Mouse (Mus musculus) T-helper 17 cell (primary cell): Measurements from ENCODE around the gene Polr2c.
"Not testable (repeated sequence)": the region's sequence is repeated elsewhere in the genome, so short reads cannot be mapped to it uniquely, and the experiment has no call there.

Experiments
- in situ Hi-C, 2 experiments: fragments of 300-600 bp; cut with MboI, MseI; formaldehyde crosslinking; loops; 1 replicate in 1 of 2; 2 replicates in 1 of 2; pipeline ENCODE4 v1.15.1; 2025; ENCODE audit warnings: high pct_unique_total_duplicates in 2 of 2

The Polr2c gene

GRCm38 (mm10) chr8:94857346-94858173 is at the start of gene Polr2c:
TSS of gene Polr2c (plus strand) at chr8:94857450.
- in situ Hi-C loops: no loop called here

GRCm38 (mm10) chr8:94807506-94807905 is 49.7 kb upstream of the Polr2c start:
- in situ Hi-C loops: loop anchor here in 1 of 2 experiments (10.0 to 25.0 kb wide), 2 partner anchors 103 to 1480 kb away; no protein-coding TSS in a partner anchor

DNA sequence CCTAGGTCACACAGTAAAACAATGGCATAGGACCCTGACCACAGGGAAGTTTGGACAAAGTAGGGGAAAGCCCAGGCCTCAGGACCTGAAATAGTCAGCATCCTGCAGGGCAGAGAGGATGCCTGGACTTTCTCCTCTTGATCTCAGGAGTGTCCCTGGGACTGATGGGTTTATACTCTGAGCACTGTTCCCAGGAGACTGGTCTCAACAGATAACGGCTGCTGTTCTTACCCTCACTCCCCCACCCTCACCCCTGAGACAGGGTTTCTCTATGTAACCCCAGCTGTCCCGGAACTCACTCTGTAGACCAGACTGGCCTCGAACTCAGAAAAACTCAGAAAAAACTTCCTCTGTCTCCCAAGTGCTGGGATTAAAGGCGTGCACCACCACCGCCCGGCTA is 48.9 kb upstream of the Polr2c start:
- in situ Hi-C loops: loop anchor here in 1 of 2 experiments (10.0 to 25.0 kb wide), 2 partner anchors 104 to 1479 kb away; no protein-coding TSS in a partner anchor

DNA sequence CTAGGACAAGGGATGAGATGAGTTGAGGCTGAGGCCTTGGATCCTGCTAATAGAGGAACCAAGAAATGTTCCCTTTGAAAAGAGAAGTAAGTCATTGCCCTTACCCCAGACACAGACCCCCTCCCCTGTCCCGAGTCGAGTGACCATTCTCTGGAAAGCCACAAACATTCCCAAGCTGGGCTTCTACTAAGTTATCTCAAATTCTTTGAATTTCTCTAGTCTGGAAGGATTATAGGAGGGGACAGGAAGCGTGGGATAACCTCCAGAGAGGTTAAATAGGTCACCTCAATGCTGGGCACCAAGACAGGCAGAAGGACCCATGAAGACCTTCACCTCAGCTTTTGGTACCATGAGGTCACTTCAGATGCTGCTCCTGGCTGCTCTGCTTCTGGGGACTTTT is 47.1 kb upstream of the Polr2c start, which contains the start of gene Ccl17:
Gene Ccl17 (plus strand): TSS at position 301 of the 400 bp plus-strand sequence.
- in situ Hi-C loops: loop anchor here in 1 of 2 experiments (25.0 kb wide), 1 partner anchor 1477 kb away; no protein-coding TSS in a partner anchor

DNA sequence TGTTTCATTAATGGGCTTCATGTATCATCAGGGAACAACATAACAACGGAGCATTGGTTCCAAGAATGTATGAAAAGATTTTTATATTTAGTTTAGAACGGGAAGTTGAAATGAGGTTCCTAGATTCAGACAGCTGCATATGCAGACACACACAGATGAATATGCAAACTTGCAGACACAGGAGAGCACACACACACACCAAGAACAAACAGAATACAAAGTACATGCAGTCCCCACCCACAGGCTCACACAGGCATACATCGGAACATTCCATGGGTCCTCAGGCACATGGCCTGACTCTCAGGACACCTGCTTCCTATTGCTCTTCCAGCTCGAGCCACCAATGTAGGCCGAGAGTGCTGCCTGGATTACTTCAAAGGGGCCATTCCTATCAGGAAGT is 46.4 kb upstream of the Polr2c start:
- in situ Hi-C loops: loop anchor here in 1 of 2 experiments (25.0 kb wide), 1 partner anchor 1476 kb away; no protein-coding TSS in a partner anchor

DNA sequence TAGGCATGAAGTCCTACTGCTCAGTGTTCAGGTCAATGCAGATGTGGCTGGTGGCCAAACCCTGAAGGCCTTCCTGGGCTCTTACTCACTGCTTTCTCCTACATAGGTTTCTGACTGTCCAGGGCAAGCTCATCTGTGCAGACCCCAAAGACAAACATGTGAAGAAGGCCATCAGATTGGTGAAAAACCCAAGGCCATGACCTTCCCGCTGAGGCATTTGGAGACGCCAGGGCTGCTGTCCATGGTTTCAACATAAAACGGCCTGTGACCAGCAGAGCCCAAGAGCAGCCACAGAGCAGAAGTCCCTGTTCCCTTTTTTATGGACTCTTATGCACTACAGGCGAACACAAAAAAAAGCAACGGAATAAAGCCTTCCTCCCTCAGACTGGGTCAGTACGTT is 45.6 kb upstream of the Polr2c start:
- in situ Hi-C loops: loop anchor here in 1 of 2 experiments (25.0 kb wide), 1 partner anchor 1476 kb away; no protein-coding TSS in a partner anchor

DNA sequence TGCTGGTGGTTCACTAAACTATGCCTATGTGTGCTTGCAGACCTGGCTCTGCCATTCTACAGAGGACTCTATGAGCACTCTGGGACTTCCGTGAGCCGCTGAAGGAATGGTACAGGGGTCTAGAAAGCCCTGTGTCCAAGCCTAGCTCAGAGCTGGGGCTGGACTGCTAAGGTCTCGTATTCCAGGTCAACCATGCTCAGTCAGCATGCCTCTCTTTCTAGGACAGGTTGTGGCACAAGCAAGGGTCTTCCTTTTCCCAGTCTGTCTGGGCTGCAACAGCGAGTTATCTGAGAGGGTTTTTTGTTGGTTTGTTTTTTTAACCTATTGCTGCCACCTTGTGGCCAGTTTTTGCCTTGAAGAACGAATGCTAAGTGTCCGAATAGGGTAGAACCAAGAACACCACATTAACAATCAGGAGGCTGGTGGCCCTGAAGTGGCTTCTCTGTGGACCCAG is 44.6 kb upstream of the Polr2c start:
- in situ Hi-C loops: loop anchor here in 1 of 2 experiments (25.0 kb wide), 1 partner anchor 1475 kb away; no protein-coding TSS in a partner anchor

GRCm38 (mm10) chr8:94814556-94814955 is 42.7 kb upstream of the Polr2c start:
- in situ Hi-C loops: loop anchor here in 1 of 2 experiments (25.0 kb wide), 1 partner anchor 1473 kb away; no protein-coding TSS in a partner anchor

DNA sequence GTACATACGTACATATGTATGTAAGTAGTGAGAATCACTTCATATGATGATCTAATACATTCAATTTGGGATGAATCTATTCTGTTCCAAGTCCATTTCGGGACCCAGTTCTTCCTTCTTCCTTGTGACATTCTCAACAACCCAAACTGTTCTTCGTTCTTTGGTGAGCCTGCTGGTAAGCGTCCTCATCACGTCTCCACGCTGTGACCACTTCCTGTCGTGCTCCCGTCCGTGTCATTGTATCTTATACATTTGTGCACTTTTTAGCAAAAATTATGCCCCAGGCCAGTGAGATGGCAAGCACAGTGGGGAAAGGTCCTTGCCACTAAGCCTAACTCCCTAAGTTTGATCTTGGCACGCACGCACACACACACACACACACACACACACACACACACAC is 39.3 kb upstream of the Polr2c start:
- in situ Hi-C loops: loop anchor here (5.0 to 25.0 kb wide), 2 partner anchors 64 to 1469 kb away; no protein-coding TSS in a partner anchor

GRCm38 (mm10) chr8:94819671-94820179 is 37.5 kb upstream of the Polr2c start:
- in situ Hi-C loops: loop anchor here (5.0 to 25.0 kb wide), 4 partner anchors 63 to 1468 kb away; no protein-coding TSS in a partner anchor

DNA sequence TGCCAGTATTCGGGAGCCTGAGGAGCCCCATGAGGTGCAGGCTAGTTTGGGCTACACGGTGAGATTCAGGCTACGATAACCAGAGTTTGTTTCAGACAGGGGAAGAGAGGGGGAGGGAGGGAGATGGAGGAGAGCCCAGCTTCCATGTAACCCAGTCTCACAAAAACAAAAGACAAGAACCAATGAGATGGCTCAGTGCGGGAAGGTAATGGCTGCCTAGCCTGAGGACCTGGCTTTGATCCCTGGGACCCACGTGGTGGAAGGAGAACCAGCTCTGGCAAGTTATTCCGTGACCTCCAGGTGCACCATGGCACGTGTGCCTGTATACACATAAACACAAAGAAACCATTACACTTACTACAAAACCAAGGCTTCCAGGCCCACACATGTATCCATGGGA is 36.7 kb upstream of the Polr2c start:
- in situ Hi-C loops: loop anchor here (5.0 to 25.0 kb wide), 3 partner anchors 87 to 1467 kb away; no protein-coding TSS in a partner anchor

GRCm38 (mm10) chr8:94821381-94821780 is 35.9 kb upstream of the Polr2c start:
- in situ Hi-C loops: loop anchor here (5.0 to 25.0 kb wide), 3 partner anchors 86 to 1466 kb away; no protein-coding TSS in a partner anchor

DNA sequence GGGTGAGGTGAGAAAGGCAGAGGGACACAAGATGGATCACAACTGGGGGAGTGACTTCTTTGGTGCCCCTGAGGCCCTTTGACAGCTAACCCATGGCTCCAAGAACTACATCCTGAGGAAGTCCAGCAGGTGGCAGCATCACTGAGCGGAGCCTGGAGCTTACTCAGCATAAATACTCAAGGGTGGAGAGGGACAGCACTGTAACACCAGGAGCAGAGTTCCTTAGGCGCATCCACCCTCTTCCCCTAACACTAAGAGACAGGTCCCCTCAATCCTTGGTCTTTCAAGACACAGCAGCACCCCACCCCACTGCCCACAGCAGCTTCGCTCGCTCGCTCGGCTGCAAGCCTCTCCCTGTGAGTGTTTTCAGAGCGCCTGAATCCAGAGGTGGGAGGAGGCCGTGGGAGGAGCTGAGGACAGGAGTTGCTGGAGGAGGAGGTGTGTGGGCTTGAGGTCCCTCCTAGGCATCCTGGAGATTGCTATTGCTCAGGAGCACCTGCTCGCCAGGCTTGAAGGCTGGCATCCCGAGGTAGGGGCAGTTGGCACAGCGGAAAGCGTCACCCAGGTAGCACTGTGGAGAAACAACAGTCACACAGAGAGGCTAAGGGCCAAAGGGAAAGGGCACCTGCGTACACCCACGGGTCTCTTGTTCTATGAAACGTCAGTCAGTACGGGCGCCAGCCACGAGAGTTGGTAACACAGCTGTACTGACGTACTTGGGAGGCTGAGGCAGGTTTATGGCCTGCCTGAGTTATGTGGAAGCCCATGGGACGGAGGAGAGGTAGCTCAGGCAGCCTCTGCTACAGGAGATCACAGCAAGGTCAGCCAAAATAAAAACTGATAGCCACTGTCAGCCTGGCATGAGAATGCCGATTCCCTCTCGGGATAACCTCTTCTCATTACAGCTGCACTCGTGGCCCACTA is 34.4 kb upstream of the Polr2c start:
- in situ Hi-C loops: loop anchor here (5.0 to 25.0 kb wide), 3 partner anchors 84 to 1464 kb away; no protein-coding TSS in a partner anchor

GRCm38 (mm10) chr8:94825170-94825569 is 32.1 kb upstream of the Polr2c start:
- in situ Hi-C loops: no loop called here

GRCm38 (mm10) chr8:94826210-94826609 is 31.0 kb upstream of the Polr2c start:
- in situ Hi-C loops: no loop called here

- in situ Hi-C loops: no loop called here
These were observed 29.0 kb upstream of the Polr2c start for GRCm38 (mm10) chr8:94828284-94828683.

DNA sequence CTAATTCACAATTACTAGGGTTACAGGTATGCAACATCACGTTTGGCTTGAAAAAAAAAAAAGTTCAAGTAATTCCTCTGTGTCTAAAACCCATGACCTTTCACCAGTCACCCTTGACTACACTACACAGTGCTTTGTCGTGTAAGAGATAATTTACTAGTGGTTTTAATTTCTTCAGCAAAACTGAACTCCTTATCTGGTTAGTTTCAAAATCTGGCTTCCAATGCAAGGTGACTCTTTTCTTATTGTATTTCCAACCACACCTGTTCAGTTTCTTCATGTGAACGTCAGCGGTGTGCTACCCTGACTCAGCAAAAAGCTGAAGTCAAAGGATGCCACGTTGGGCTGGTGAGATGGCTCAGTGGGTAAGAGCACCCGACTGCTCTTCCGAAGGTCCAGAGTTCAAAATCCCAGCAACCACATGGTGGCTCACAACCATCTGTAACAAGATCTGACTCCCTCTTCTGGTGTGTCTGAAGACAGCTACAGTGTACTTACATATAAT is 23.3 kb upstream of the Polr2c start:
- in situ Hi-C loops: not testable (repeated sequence)

GRCm38 (mm10) chr8:94835751-94836150 is 21.5 kb upstream of the Polr2c start:
- in situ Hi-C loops: not testable (repeated sequence)

DNA sequence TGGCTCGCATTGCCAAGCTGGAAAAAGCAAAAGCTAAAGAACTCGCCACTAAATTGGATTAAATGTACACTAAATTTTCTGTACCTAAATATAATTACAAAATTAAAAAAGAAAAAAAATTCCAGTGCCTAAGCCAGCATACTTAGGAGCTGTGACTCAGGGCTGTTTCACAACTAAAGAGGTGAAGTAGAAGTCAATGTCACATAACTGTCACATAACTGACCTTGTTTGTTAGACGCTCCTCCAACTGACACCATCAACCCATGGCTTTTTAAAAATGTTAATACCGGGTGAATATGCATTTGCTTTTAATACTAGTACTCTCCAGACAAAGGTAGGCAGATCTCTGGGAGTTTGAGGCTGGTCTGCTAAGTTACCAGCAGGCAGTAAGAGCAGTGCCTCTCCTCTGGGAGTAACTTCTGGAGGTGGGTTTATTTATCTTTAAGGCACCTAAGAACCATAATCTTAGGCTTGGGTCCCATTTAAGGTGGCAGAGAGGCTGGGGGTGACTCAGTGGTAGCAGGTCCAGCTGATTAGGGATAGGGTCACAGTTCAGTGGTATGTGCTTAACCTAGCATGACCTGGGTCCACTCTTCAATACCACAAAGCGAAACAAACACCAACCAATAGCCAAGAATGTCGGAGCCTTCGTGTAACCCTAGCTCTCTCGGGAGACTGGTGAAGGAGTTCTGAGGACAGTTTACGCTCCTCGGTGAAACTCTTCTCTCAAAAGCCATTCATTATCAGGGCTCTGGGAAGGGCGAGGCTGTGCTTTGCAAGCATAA is 20.6 kb upstream of the Polr2c start:
- in situ Hi-C loops: no loop called here
